ENCODE assay signal across 12 mouse cellular contexts in the genomic region with DNA sequence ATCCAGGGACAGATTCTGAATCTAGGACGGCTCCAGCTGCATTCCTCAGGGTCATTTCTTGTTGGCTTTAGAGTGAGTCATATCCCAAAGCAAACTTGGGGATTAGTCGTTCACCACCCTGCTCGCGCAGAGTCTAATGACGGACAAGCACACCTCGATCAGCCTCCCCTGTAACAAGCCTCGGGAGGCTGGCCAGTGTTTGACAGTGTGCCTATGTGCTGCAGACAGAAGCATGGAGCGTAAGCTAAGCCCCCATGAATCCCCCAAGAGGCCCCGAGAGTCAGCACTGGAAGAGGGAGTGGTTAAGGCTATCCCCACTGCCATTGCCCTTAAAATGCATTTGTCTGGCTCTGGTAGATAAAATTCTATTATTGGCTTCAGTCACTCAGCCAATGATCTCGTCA.
DNase-seq lines count a peak whose midpoint lies in the region; ATAC-seq and TF ChIP-seq lines count a peak whose summit lies in the region.
"Had no signal": no experiment of that assay in that cellular context is flagged by ENCODE, and none has a peak within 500 bp of the region (broad histone marks: within the 10 kb centered on the region; RNA-seq: fewer than 3 reads in every experiment).

No protein-coding gene starts in this region.

- peak overlapping the region; percentile 24; the same call in 1 of the 2 replicates for H3K9ac ChIP-seq in heart, embryonic 12.5 days
- H3K9ac ChIP-seq in liver, postnatal 0 days (replicated peaks): no peak overlapping the region
- H3K9ac ChIP-seq: hindbrain, embryonic 15.5 days; neural tube, embryonic 12.5 days had no signal

- ATAC-seq in Patski: peak; percentile 58
- peak; percentile 3; the same call in 1 of the 2 replicates for ATAC-seq in heart, embryonic 12.5 days (ENCODE audit: insufficient number of reproducible peaks, low FRiP score)
- ATAC-seq in liver, postnatal 0 days: peak; percentile 41; the same call in 1 of the 2 replicates

- no peak for DNase-seq in layer of hippocampus, adult 2 months (ENCODE audit: low spot score in 2 of 2)
- DNase-seq in layer of hippocampus, adult 11-12 months (ENCODE audit: low spot score): no peak
- peak; percentile 10 for DNase-seq in Patski (ENCODE audit: low read depth, low spot score)
- DNase-seq in liver, postnatal 0 days: no peak
- DNase-seq in frontal cortex, postnatal 10 days (ENCODE audit: low spot score in 2 of 2): no peak
- no peak for DNase-seq in frontal cortex, postnatal 25 days (ENCODE audit: low spot score in 2 of 2)
- DNase-seq in spleen, postnatal 4 days (ENCODE audit: low spot score in 2 of 2): no peak
- DNase-seq: cerebellum, postnatal 10 days; right cerebral cortex, adult 18-20 months had no signal

- peaks cover 4% of the 10 kb centered on the region; the same call in 1 of the 2 replicates for H3K9me3 ChIP-seq in heart, embryonic 12.5 days (replicated peaks)
- H3K9me3 ChIP-seq in liver, postnatal 0 days (ENCODE audit: low read length): no peaks in the 10 kb centered on the region
- H3K9me3 ChIP-seq: hindbrain, embryonic 15.5 days; neural tube, embryonic 12.5 days had no signal

- H3K4me3 ChIP-seq in layer of hippocampus, adult 2 months: no peak overlapping the region
- H3K4me3 ChIP-seq in heart, embryonic 12.5 days: no peak overlapping the region
- no peak overlapping the region for H3K4me3 ChIP-seq in liver, postnatal 0 days (ENCODE audit: low read depth, low read length)
- H3K4me3 ChIP-seq: hindbrain, embryonic 15.5 days; neural tube, embryonic 12.5 days had no signal

- peak overlapping the region; percentile 59; the same call in 1 of the 2 replicates for H3K27ac ChIP-seq in layer of hippocampus, adult 2 months
- peak overlapping the region; percentile 71 for H3K27ac ChIP-seq in heart, embryonic 12.5 days (ENCODE audit: poor library complexity, severe bottlenecking)
- no peak overlapping the region for H3K27ac ChIP-seq in liver, postnatal 0 days (ENCODE audit: low read depth)
- H3K27ac ChIP-seq: hindbrain, embryonic 15.5 days; neural tube, embryonic 12.5 days had no signal

- TF ChIP-seq EP300 in liver, postnatal 0 days (IDR thresholded peaks at IDR 0.05; ENCODE audit: low read depth): no peak

- POLR2A ChIA-PET in Patski (lab: Charles Lee): no interaction called here

- peaks cover 23% of the 10 kb centered on the region for H3K36me3 ChIP-seq in heart, embryonic 12.5 days
- no peaks in the 10 kb centered on the region for H3K36me3 ChIP-seq in liver, postnatal 0 days (replicated peaks; ENCODE audit: insufficient read depth, low read length)
- H3K36me3 ChIP-seq: hindbrain, embryonic 15.5 days; neural tube, embryonic 12.5 days had no signal

- in situ Hi-C loops in Patski (cut with MboI; ENCODE audit: low pct_unique_long_range_greater_than_20kb): no loop called here

- no peaks in the 10 kb centered on the region for H3K27me3 ChIP-seq in Patski
- H3K27me3 ChIP-seq in heart, embryonic 12.5 days (replicated peaks): no peaks in the 10 kb centered on the region
- no peaks in the 10 kb centered on the region for H3K27me3 ChIP-seq in liver, postnatal 0 days (ENCODE audit: insufficient read depth, low read length)
- H3K27me3 ChIP-seq: hindbrain, embryonic 15.5 days; neural tube, embryonic 12.5 days had no signal

- CTCF ChIA-PET in Patski (lab: Charles Lee): no interaction called here

- H3K4me1 ChIP-seq in heart, embryonic 12.5 days (replicated peaks): peaks cover 27% of the 10 kb centered on the region
- peaks cover 5% of the 10 kb centered on the region for H3K4me1 ChIP-seq in liver, postnatal 0 days (ENCODE audit: insufficient read depth)
- H3K4me1 ChIP-seq: hindbrain, embryonic 15.5 days; neural tube, embryonic 12.5 days had no signal

- TF ChIP-seq CTCF in layer of hippocampus, adult 2 months (conservative IDR thresholded peaks at IDR 0.05): no peak
- no peak for TF ChIP-seq CTCF in Patski (IDR thresholded peaks at IDR 0.05)
- TF ChIP-seq CTCF in liver, postnatal 0 days (IDR thresholded peaks at IDR 0.05; ENCODE audit: low read depth): no peak

- WGBS in heart, embryonic 12.5 days: 32% methylated on average over 10 of the region's 10 CpGs
- 58% methylated on average over 10 of the region's 10 CpGs for WGBS in liver, postnatal 0 days (ENCODE audit: insufficient replicate concordance)

- H3K4me2 ChIP-seq in heart, embryonic 12.5 days: peak overlapping the region; percentile 41
- H3K4me2 ChIP-seq in liver, postnatal 0 days (ENCODE audit: low read depth, low read length): no peak overlapping the region
- H3K4me2 ChIP-seq: hindbrain, embryonic 15.5 days; neural tube, embryonic 12.5 days had no signal

Comparison
In these comparisons a context has a peak if more than half of its experiments do, and no peak if none do; other contexts are left out.
1. ATAC-seq: peak in every context shown above with its lines; median percentile 58 in Patski; 41 in liver, postnatal 0 days; 3 in heart, embryonic 12.5 days.